Mouse (Mus musculus) liver, adult 2 months (tissue): ENCODE measurements around the gene Id3.

ENCODE experiments used
- CTCF ChIP-seq: fragments of 200-500 bp; IDR thresholded peaks from 2 replicates; pipeline ENCODE4 v1.5.1; 2011; ENCODE audit warnings: low read depth, low read length, control low read depth
- POLR2A ChIP-seq: fragments of 200-500 bp; IDR thresholded peaks from 2 replicates; pipeline ENCODE4 v1.6.1; 2011; ENCODE audit warnings: low read length, control low read depth; ENCODE audit not compliant: insufficient read depth; ENCODE audit errors: extremely low read depth

DNA sequence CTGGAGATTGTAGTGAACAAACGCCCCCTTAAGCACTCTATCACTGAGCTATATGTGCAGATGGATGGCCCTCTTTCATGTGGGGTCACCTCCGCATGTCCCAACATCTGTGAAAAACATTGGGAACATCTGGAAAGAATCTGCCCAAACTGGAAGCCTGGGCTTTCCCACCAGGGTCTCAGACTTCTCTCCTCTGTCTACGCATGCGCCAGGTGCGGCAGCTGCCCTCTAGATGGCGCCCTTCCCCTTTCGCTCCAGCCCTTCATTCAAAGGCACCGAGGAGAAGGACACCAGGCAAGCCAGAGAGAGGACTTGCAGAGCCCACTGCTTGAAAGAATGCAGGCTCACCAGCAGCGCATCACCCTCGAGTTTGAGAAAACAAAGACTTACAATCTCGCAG lies 20.2 kb downstream of the Id3 start:
- peak; percentile 99 for TF ChIP-seq CTCF
- no peak for TF ChIP-seq POLR2A
